Mouse (Mus musculus): ENCODE data around the gene Nr2f1. TPM values are rescaled to one million over a fixed set of nuclear protein-coding genes. Genes with fewer than 3 reads are reported as not detected.

The Nr2f1 gene
- polyA plus RNA-seq, 1 experiment from 2014 or later, result 37.8 TPM

- ATAC-seq (ENCODE audit: low FRiP score), result no peak
- no peaks in the 10 kb centered on the region for H3K27me3 ChIP-seq (replicated peaks)
- H3K9ac ChIP-seq (replicated peaks), result no peak overlapping the region
- H3K36me3 ChIP-seq, result no peaks in the 10 kb centered on the region
- H3K4me1 ChIP-seq, result peaks cover 34% of the 10 kb centered on the region
- no peak overlapping the region for H3K4me3 ChIP-seq (replicated peaks)
- 27% methylated on average over 12 of the region's 12 CpGs for WGBS
- H3K4me2 ChIP-seq, result no peak overlapping the region
- no peak overlapping the region for H3K27ac ChIP-seq (replicated peaks)
- H3K9me3 ChIP-seq (replicated peaks), result no peaks in the 10 kb centered on the region
Measured at GRCm38 (mm10) chr13:78186340-78186946, 13.1 kb downstream of the Nr2f1 start.

GRCm38 (mm10) chr13:78184786-78185466 is 14.6 kb downstream of the Nr2f1 start:
- no peak for ATAC-seq (ENCODE audit: low FRiP score)
- no peak overlapping the region for H3K9ac ChIP-seq (replicated peaks)
- 21% methylated on average over 14 of the region's 14 CpGs for WGBS
- H3K27me3 ChIP-seq (replicated peaks), result no peaks in the 10 kb centered on the region
- H3K27ac ChIP-seq (replicated peaks), result peak overlapping the region; percentile 39; the same call in 1 of the 2 replicates
- H3K4me2 ChIP-seq, result 0 out of 2 replicates have a peak overlapping the region, but pooled peaks have one; percentile 3
- H3K4me3 ChIP-seq (replicated peaks), result no peak overlapping the region
- peaks cover 27% of the 10 kb centered on the region for H3K4me1 ChIP-seq
- no peaks in the 10 kb centered on the region for H3K36me3 ChIP-seq
- H3K9me3 ChIP-seq (replicated peaks), result no peaks in the 10 kb centered on the region

GRCm38 (mm10) chr13:78183986-78184385 is 15.6 kb downstream of the Nr2f1 start:
- Histone ChIP-seq H3K4me2 (no peak overlapping the region), H3K27ac (replicated peaks) (peak overlapping the region; percentile 39; the same call in 1 of the 2 replicates), H3K9ac (replicated peaks) (no peak overlapping the region), H3K27me3 (replicated peaks) (no peaks in the 10 kb centered on the region), H3K4me1 (peaks cover 30% of the 10 kb centered on the region), H3K9me3 (replicated peaks) (no peaks in the 10 kb centered on the region), H3K36me3 (no peaks in the 10 kb centered on the region), H3K4me3 (replicated peaks) (no peak overlapping the region)
- 31% methylated on average over 5 of the region's 5 CpGs for WGBS
- ATAC-seq (ENCODE audit: low FRiP score), result peak; percentile 49; the same call in 1 of the 2 replicates

- H3K4me3 ChIP-seq (replicated peaks), result no peak overlapping the region
Measured at GRCm38 (mm10) chr13:78183004-78183403, 16.6 kb downstream of the Nr2f1 start.

GRCm38 (mm10) chr13:78181930-78182558 is 17.5 kb downstream of the Nr2f1 start:
- WGBS, result 3% methylated on average over 14 of the region's 14 CpGs
- no peaks in the 10 kb centered on the region for H3K36me3 ChIP-seq
- peak; percentile 54 for ATAC-seq (ENCODE audit: low FRiP score)
- peak overlapping the region; percentile 34; the same call in 1 of the 2 replicates for H3K9ac ChIP-seq (replicated peaks)
- H3K27me3 ChIP-seq (replicated peaks), result 0 out of 2 replicates have a peak, but pooled peaks cover 4% of the 10 kb centered on the region
- H3K4me2 ChIP-seq, result peak overlapping the region; percentile 77
- H3K9me3 ChIP-seq (replicated peaks), result no peaks in the 10 kb centered on the region
- peaks cover 28% of the 10 kb centered on the region for H3K4me1 ChIP-seq
- peak overlapping the region; percentile 38 for H3K4me3 ChIP-seq (replicated peaks)
- H3K27ac ChIP-seq (replicated peaks), result peak overlapping the region; percentile 68; the same call in 1 of the 2 replicates

More at GRCm38 (mm10) chr13:78183004-78183403, 16.6 kb downstream of the Nr2f1 start:
- peak overlapping the region; percentile 68; the same call in 1 of the 2 replicates for H3K27ac ChIP-seq (replicated peaks)
- peak overlapping the region; percentile 77 for H3K4me2 ChIP-seq
- 12% methylated on average over 5 of the region's 5 CpGs for WGBS
- no peak overlapping the region for H3K9ac ChIP-seq (replicated peaks)
- no peaks in the 10 kb centered on the region for H3K36me3 ChIP-seq
- H3K9me3 ChIP-seq (replicated peaks), result no peaks in the 10 kb centered on the region
- ATAC-seq (ENCODE audit: low FRiP score), result no peak
- peaks cover 28% of the 10 kb centered on the region for H3K4me1 ChIP-seq
- 0 out of 2 replicates have a peak, but pooled peaks cover 3% of the 10 kb centered on the region for H3K27me3 ChIP-seq (replicated peaks)

- Histone ChIP-seq H3K27me3 (replicated peaks) (peaks cover 10% of the 10 kb centered on the region), H3K9ac (replicated peaks) (peak overlapping the region; percentile 34), H3K27ac (replicated peaks) (peak overlapping the region; percentile 68), H3K4me3 (replicated peaks) (peak overlapping the region; percentile 38), H3K36me3 (no peaks in the 10 kb centered on the region), H3K4me1 (peaks cover 28% of the 10 kb centered on the region), H3K9me3 (replicated peaks) (no peaks in the 10 kb centered on the region), H3K4me2 (peak overlapping the region; percentile 77)
- ATAC-seq (ENCODE audit: low FRiP score), result peak; percentile 37
- WGBS, result under 1% methylated on average over 44 of the region's 44 CpGs
Measured at GRCm38 (mm10) chr13:78181071-78181929, 18.3 kb downstream of the Nr2f1 start.

- Histone ChIP-seq H3K36me3 (no peaks in the 10 kb centered on the region), H3K4me3 (replicated peaks) (no peak overlapping the region), H3K27ac (replicated peaks) (no peak overlapping the region), H3K4me2 (no peak overlapping the region), H3K4me1 (peaks cover 30% of the 10 kb centered on the region), H3K9ac (replicated peaks) (no peak overlapping the region), H3K27me3 (replicated peaks) (peaks cover 15% of the 10 kb centered on the region), H3K9me3 (replicated peaks) (no peaks in the 10 kb centered on the region)
- ATAC-seq (ENCODE audit: low FRiP score), result no peak
- 51% methylated on average over 3 of the region's 3 CpGs for WGBS
Measured at GRCm38 (mm10) chr13:78180261-78180660, 19.3 kb downstream of the Nr2f1 start.

GRCm38 (mm10) chr13:78179312-78180097 is 20.1 kb downstream of the Nr2f1 start:
- Histone ChIP-seq H3K9me3 (replicated peaks) (no peaks in the 10 kb centered on the region), H3K4me1 (peaks cover 27% of the 10 kb centered on the region), H3K4me3 (replicated peaks) (peak overlapping the region; percentile 41), H3K36me3 (no peaks in the 10 kb centered on the region), H3K27ac (replicated peaks) (peak overlapping the region; percentile 30; the same call in 1 of the 2 replicates), H3K4me2 (peak overlapping the region; percentile 68), H3K9ac (replicated peaks) (peak overlapping the region; percentile 38), H3K27me3 (replicated peaks) (peaks cover 19% of the 10 kb centered on the region)
- WGBS, result 3% methylated on average over 38 of the region's 38 CpGs
- ATAC-seq (ENCODE audit: low FRiP score), result peak; percentile 53

GRCm38 (mm10) chr13:78178771-78179170 is 20.8 kb downstream of the Nr2f1 start:
- whole genome bisulfite sequencing, result 20% methylated on average over 5 of the region's 5 CpGs
- H3K36me3 ChIP-seq, result no peaks in the 10 kb centered on the region
- H3K4me3 ChIP-seq (replicated peaks), result peak overlapping the region; percentile 41
- H3K27ac ChIP-seq (replicated peaks), result peak overlapping the region; percentile 30; the same call in 1 of the 2 replicates
- H3K9ac ChIP-seq (replicated peaks), result no peak overlapping the region
- H3K9me3 ChIP-seq (replicated peaks), result no peaks in the 10 kb centered on the region
- peaks cover 27% of the 10 kb centered on the region for H3K4me1 ChIP-seq
- H3K27me3 ChIP-seq (replicated peaks), result peaks cover 24% of the 10 kb centered on the region
- ATAC-seq (ENCODE audit: low FRiP score), result no peak
- H3K4me2 ChIP-seq, result peak overlapping the region; percentile 68

- no peak overlapping the region for H3K4me3 ChIP-seq (replicated peaks)
- H3K27me3 ChIP-seq (replicated peaks), result peaks cover 27% of the 10 kb centered on the region
- WGBS, result 11% methylated on average over 1 of the region's 1 CpGs
- no peaks in the 10 kb centered on the region for H3K36me3 ChIP-seq
- H3K9ac ChIP-seq (replicated peaks), result no peak overlapping the region
- no peak overlapping the region for H3K27ac ChIP-seq (replicated peaks)
- H3K4me1 ChIP-seq, result peaks cover 27% of the 10 kb centered on the region
- H3K9me3 ChIP-seq (replicated peaks), result no peaks in the 10 kb centered on the region
- no peak overlapping the region for H3K4me2 ChIP-seq
- no peak for ATAC-seq (ENCODE audit: low FRiP score)
Measured at GRCm38 (mm10) chr13:78178021-78178420, 21.5 kb downstream of the Nr2f1 start.

Data from neural tube, embryonic 15.5 days (tissue).